Mouse (Mus musculus) kidney, adult 9 months (tissue): ENCODE results near the gene Eif3b.
"Not testable (repeated sequence)": the region's sequence is repeated elsewhere in the genome, so short reads cannot be mapped to it uniquely, and the experiment has no call there.

Source experiments
- DNase-seq: peaks from one replicate; pipeline ENCODE4 v3.0.0; 2022

Gene Eif3b

GRCm38 (mm10) chr5:140396166-140396940, 22.8 kb upstream of the Eif3b start:
- DNase-seq: peak; percentile 52

DNA sequence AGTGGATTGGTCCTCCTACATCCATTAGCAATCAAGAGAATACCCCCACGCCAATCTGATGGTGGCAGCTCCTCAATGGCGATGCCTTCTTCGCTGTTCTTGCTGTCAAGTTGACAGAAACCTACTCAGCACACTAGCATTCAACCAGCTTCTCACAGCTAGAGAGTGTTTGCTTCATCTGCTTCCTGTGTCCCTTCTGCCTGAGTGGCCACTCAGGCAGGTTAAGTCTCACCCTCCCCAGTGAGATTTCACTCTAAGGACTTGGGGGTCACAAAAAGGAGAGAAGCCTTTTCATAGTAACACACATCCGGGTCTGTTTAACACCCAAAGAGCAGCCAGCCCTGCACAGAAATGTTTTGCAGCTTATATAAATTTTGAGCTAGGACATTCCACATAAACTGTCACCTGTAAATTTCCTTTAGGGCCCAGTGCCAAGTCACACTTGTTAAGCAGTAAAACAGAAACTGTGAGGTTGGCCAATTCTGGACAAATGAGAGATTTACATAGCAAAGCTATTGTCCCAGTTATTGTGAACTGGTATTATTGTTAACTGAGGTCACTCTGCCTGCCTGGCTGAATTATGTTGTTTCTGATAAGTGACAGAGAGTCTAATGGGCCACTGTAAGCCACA, 16.4 kb upstream of the Eif3b start:
- peak; percentile 65 for DNase-seq

DNA sequence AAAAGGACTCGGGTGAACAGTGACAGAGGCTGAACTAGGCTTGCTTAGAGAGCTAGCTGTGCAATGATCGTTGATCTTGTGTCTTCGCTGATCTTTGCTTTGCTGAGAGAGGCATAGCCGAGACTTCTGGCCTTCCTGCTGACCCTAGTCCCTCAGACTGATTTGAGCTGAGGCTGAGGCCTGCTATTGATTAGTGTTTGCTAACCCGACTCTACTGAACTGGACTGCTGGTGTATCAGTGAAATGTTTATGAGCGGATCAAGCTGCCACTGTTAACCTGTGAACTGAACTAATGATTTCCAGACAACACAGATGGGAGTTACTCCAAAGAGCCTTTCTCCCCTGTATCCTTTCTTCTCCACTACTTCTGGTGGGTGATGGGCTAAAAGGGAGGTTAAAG, 14.0 kb upstream of the Eif3b start:
- no peak for DNase-seq

- no peak for DNase-seq
These were observed 12.5 kb upstream of the Eif3b start for GRCm38 (mm10) chr5:140406666-140407065.

DNA sequence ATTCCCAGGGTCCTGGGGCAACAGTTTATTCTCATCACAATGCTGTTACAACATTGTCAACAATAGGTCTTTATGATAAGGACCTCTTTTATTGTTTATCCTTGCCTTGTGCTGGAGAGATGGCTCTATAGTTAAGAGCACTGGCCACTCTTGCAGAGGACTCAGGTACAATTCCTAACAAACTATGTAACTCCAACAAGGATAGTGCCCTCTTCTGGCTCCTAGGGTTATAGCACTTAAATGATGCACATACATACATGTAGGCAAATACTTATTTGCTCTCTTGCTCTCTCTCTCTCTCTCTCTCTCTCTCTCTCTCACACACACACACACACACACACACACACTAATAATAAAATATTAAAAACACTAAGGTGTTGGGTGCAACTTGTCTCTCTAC, 10.3 kb upstream of the Eif3b start:
- DNase-seq: no peak

GRCm38 (mm10) chr5:140411339-140411738, 7.8 kb upstream of the Eif3b start:
- DNase-seq: peak; percentile 71

DNA sequence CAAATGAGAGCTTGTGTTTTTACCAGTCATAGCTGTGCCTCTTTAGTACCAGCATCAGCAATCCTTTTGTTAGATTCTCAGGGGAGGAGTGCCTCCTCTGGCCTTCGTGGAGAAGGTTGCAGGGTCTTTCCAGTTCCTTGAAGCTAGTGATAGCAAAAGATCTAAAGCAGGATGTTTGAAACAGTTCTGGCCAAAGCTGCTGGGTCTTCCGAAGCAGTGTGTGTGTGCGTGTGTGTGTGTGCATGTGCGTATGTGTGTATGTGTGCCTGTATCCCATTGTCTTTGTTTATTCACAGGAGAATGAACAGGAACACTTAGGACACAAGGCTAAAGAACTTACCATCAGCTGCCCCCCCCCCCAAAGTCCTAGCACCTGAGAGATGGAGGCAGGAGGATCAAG, 4.5 kb upstream of the Eif3b start:
- DNase-seq: no peak

GRCm38 (mm10) chr5:140418106-140418488, 1.0 kb upstream of the Eif3b start:
- DNase-seq: no peak

GRCm38 (mm10) chr5:140419442-140420080, 433 bp downstream of the Eif3b start:
- DNase-seq: no peak

DNA sequence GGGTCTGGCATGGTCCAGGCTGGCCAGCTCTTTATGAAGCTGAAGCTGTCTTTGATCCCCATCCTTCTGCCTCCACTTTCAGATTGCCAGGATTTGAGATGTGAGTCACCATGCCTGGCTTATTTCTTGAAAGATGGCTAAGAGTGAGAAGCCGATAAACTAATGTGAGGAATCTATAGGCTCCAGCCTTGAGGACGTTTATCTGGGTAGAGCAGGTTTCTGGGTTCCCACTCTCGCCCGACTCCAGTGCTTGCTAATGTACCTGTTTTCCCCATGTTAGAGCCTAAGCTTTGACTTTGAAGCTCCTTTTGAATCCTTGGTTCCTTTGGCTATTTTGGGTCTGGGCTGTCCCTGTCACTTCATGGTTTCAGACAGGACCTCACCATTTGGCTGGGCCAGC, 1.5 kb downstream of the Eif3b start:
- no peak for DNase-seq

DNA sequence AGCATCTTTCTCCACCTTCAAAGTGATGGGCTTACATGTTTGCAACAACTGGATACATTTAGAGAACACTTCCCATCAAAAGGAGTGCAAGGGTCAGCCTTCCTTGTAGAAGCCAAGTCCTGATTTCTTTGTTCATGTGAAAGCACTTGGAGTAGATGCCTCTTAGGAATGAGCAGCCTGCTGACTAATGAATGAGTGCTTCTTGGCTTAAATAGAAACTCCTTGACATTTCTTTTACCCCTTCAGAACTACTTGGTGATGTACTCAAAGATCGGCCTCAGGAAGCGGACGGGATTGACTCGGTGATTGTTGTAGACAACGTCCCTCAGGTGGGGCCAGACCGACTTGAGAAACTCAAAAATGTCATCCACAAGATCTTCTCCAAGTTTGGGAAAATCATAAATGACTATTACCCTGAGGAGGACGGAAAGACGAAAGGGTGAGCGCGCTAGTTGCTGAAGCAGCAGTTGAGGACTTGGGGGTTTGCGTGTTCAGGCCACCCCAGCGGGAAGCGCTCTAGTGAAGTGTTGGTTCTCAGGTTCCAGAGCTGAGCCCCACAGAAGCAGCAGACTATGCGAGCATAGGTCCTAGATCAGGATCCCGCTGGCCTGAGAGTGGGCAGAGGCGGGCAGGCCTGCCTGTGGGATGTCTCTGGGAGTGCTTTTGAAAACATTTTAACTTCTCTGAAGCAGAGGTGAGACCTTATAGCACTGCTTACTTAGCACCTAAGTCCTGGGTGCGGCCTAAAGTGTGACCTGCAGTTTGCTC, 6.1 kb downstream of the Eif3b start:
- no peak for DNase-seq

DNA sequence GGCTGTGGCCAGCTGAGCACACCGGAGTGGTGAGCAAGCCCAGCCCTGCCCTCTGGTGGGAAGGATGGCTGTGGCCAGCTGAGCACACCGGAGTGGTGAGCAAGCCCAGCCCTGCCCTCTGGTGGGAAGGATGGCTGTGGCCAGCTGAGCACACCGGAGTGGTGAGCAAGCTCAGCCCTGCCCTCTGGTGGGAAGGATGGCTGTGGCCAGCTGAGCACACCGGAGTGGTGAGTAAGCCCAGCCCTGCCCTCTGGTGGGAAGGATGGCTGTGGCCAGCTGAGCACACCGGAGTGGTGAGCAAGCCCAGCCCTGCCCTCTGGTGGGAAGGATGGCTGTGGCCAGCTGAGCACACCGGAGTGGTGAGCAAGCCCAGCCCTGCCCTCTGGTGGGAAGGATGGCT, 20.0 kb downstream of the Eif3b start:
- DNase-seq: not testable (repeated sequence)

DNA sequence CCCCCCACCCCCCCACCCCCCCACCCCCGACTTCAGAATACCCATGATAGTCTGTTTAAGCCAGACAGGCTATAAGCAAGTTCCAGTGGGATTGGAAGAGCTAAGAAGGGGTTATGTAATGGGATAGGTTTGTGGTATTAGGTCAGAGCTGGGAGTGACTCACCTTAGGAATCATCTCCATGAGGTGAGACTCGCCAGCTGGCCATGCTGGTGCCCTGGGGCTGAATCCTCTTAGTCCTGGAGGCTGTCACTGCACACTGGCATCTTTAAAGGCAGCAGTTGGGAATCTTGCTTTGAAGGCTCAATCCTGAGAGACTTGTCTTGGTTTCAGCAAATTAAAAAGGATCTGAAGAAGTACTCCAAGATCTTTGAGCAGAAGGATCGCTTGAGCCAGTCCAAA, 22.3 kb downstream of the Eif3b start:
- no peak for DNase-seq

- no peak for DNase-seq
These were observed 24.9 kb downstream of the Eif3b start for GRCm38 (mm10) chr5:140444012-140444411.

GRCm38 (mm10) chr5:140445345-140445744, 26.2 kb downstream of the Eif3b start, which contains the start of gene Gm4869:
TSS of gene Gm4869 (plus strand) at chr5:140445645.
- no peak for DNase-seq

DNA sequence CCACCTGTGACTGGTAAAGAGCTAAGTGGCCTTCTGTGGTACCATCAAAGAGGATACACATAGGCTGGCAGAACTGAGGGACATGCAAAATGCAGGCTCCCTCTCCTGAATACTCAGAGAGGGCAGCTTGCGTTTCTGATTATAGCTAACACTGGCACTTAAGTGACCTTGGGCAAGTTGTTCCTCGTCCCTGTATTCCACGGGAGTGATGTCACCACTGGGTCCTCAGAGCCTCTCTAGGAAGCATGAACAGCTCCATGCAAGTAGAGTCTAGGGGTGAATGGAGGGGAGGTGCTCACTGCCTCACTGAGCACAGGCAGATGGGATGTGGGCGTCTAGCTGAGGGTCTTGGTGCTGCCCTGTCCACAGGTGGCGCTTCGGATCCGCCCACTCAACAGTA, 26.9 kb downstream of the Eif3b start:
- DNase-seq: no peak

GRCm38 (mm10) chr5:140454488-140454887, 35.4 kb downstream of the Eif3b start:
- no peak for DNase-seq

DNA sequence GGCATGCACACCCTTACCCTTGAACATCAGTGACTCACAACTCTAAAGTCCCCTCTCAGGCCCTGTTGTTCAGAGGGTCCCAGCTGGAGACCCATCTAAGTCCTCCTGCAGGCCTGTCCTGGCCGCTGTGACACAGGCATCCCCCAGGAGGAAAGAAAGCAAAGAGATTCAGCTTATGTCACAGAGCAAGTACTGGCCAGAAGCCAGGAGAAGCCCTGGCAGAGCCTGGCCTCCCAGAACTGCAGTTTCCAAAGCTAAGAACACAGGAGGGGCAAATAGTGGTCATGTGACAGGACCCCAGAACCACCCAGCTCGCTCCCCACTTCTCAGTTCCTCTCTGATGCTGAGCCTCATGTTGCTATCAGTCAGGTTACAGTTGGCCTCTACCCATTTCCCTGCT, 36.3 kb downstream of the Eif3b start:
- DNase-seq: no peak

DNA sequence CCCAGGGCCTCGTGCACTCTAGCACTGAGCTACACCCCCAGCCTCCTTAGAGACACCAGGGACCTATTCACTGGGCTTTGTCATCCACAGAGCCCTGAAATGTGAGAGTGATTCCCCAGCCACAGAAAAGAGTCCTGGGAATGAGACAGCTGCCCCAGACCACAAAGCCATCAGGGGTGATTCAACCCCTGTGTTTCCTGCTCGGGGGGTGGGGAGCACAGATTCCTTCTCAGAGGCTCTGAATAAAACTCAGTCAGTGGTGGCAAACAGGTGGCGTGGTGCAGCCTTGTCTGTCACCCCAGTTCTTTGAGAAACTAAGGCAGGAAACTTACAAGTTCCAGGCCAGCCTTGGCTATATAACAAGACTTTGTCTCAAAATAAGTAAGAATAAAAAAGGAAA, 42.3 kb downstream of the Eif3b start:
- DNase-seq: no peak

DNA sequence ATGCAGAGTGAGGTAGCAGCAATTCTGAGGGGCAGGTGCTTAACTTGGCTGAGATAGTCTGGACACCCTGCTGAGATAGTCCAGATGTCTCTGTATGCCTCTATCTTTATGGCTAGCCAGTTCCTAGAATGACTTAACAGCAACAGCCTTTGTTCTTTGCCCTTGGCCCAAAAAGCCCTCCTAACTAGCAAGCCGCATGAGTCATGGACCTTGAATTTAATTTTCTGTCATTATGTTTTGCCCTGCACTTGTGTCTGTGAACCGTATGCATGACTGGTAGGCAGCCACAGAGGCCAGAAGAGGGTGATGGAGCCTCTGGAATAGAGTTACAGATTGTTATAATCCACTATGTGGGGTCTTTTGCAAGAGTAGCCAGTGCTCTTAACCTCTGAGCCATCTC, 44.0 kb downstream of the Eif3b start:
- DNase-seq: not testable (repeated sequence)

GRCm38 (mm10) chr5:140464943-140465342, 45.8 kb downstream of the Eif3b start:
- DNase-seq: no peak

GRCm38 (mm10) chr5:140472336-140472735, 53.2 kb downstream of the Eif3b start:
- DNase-seq: no peak

GRCm38 (mm10) chr5:140481458-140481857, 62.3 kb downstream of the Eif3b start:
- DNase-seq: no peak
